Mouse (Mus musculus): Measurements from ENCODE around the gene Chil3.
"Not testable (repeated sequence)": the region's sequence is repeated elsewhere in the genome, so short reads cannot be mapped to it uniquely, and the experiment has no call there.

Chil3 gene

GRCm38 (mm10) chr3:106167464-106167863 lies at the start of gene Chil3:
Gene Chil3 (minus strand): TSS chr3:106167564.
- DNase-seq (ENCODE audit: low read depth in 1 of 2, low spot score in 2 of 2): no peak

- DNase-seq (ENCODE audit: low read depth in 1 of 2, low spot score in 2 of 2): not testable (repeated sequence)
Observed at GRCm38 (mm10) chr3:106198030-106198429, 30.7 kb upstream of the Chil3 start.

GRCm38 (mm10) chr3:106197246-106197645 lies 29.9 kb upstream of the Chil3 start:
- DNase-seq (ENCODE audit: low read depth in 1 of 2, low spot score in 2 of 2): not testable (repeated sequence)

DNA sequence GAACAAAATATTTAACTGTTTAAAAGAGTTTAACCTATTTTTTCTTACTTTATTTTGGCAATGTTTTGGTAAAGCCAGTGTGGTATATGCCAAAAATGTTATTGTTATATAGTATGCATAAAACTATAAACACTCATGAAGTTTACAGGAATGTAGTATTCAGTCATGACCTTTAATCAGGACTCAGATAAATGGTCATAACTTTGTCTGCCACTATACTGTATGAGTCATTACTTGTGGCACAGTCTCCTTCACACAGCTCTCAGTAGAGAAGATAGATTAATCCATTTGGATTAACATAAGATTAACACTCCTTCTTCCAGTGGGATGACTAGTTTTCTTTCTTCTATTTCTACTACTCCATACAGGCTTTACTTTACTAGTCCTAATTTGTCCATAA lies 28.9 kb upstream of the Chil3 start:
- no peak for DNase-seq (ENCODE audit: low read depth in 1 of 2, low spot score in 2 of 2)

DNA sequence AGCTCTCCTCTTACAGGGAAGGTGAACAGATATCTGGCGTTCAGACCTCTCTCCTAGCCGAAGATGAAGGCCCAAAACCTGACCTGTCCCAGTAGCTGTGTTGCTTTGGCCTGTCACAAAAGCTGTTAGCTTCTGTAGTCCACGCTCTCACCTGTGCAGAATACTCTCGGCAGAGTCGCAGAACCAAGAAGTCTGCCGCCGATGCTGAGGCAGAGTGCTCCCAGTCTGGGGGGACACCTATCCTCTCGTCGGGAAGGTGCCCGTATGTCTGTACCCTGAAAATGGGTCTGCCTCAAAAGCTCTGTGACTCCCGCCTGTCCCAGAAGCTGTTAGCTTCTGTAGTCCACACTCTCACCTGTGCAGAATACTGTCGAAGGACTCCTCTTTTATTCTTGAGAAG lies 28.1 kb upstream of the Chil3 start:
- no peak for DNase-seq (ENCODE audit: low read depth in 1 of 2, low spot score in 2 of 2)

- DNase-seq (ENCODE audit: low read depth in 1 of 2, low spot score in 2 of 2): no peak
Observed at GRCm38 (mm10) chr3:106187991-106188390, 20.6 kb upstream of the Chil3 start.

DNA sequence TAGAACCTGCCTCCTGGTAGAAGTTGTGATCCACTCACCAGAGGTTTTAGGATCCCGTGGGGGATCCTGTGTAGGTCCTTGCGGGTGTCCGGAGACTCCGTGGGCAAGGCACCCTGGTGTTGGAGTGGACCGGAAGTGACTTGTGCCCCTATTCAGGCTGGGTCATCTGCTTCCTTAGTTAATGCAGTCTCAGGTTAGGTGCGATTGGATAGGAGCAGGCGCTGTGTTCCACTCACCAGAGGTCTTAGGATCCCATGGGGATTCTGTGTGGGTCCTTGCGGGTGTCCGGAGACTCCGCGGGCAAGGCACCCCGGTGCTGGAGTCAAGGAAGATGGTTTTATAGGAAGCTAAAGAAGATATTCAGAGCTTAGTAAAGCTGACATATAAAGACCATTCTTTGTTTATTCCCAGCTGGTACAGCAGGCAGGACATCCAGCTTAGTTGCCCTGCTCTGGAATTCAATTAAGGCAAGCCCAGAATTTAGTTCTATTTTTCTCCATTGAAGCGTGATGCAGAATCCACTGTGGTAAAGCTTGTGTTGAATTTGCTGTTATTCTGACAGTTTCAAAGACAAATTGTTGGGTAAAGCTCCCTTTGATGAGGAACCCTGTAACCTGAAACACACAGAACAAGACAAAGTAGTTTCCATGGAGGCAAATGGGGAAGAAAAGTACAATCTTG lies 10.3 kb upstream of the Chil3 start:
- no peak for DNase-seq (ENCODE audit: low read depth in 1 of 2, low spot score in 2 of 2)

GRCm38 (mm10) chr3:106174971-106175370 lies 7.6 kb upstream of the Chil3 start:
- not testable (repeated sequence) for DNase-seq (ENCODE audit: low read depth in 1 of 2, low spot score in 2 of 2)

GRCm38 (mm10) chr3:106172506-106172905 lies 5.1 kb upstream of the Chil3 start:
- DNase-seq (ENCODE audit: low read depth in 1 of 2, low spot score in 2 of 2): not testable (repeated sequence)

DNA sequence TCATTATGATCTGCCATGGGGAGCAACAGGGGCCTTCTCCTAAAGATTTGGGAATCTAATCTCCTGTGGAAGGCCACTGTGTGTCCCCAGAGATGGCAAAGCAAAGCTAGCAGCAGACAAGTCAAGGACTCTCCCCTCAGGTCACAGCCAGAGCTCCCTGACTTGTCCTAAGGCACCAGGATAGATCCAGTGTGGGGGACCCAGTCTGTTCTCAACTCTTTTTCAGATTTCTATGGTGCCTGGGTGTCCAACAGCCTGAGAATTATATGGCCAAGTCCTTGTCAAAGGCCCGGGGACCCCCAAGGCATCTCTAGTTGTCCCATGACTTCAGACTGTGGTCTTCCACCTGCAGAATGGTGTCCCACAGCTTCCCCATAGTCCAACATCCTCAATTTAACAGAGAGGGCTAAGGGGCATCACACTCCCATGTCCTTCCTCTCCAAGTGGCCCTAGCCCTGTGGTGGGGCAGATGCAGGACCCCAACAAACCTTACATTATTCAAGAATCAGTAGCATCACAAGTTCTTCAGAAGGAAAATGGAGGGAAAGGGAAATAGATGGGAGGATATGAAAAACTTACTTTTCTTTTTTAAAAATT lies 3.9 kb upstream of the Chil3 start:
- no peak for DNase-seq (ENCODE audit: low read depth in 1 of 2, low spot score in 2 of 2)

- DNase-seq (ENCODE audit: low read depth in 1 of 2, low spot score in 2 of 2): no peak
Observed at GRCm38 (mm10) chr3:106170522-106171053, 3.2 kb upstream of the Chil3 start.

DNA sequence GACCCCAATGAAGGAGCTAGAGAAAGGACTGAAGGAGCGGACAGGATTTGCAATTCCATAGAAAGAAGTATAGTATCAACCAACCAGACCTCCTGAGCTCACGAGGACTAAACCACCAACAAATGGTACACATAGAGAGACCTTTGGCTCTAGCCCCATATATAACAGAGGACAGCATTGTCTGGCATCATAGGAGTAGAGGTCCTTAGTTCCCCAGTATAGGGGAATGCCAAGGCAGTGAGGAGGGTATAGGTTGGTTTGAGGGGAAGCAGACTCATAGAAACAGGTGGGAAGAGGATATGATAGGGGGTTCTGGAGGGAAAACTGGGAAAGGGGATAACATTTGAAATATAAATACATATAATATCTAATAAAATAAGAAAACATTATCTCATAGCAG lies 13.0 kb downstream of the Chil3 start:
- no peak for DNase-seq (ENCODE audit: low read depth in 1 of 2, low spot score in 2 of 2)

- DNase-seq (ENCODE audit: low read depth in 1 of 2, low spot score in 2 of 2): no peak
Observed at GRCm38 (mm10) chr3:106144081-106144480, 23.3 kb downstream of the Chil3 start.

- no peak for DNase-seq (ENCODE audit: low read depth in 1 of 2, low spot score in 2 of 2)
Observed at GRCm38 (mm10) chr3:106131690-106132089, 35.7 kb downstream of the Chil3 start.

DNA sequence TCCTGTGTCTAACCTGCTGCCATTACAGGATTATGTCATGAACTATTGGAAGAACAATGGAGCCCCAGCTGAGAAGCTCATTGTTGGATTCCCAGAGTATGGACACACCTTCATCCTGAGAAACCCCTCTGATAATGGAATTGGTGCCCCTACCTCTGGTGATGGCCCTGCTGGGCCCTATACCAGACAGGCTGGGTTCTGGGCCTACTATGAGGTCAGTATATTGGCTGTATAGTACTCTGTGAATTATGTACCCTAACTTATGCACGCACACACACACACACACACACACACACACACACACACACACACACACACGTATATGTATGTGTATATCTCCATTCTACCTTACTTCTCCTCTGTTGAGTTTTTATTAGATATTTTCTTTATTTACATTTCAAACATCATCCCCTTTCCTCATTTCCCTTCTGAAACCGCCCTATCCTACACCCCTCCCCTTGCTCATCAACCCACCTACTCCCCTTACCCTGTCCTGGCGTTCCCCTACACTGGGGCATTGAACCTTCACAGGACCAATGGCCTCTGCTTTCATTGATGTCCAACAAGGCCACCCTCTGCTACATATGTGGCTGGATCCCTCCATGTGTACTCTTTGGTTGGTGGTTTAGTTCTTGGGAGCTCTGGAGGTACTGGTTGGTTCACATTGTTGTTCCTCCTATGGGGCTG lies 38.4 kb downstream of the Chil3 start:
- DNase-seq (ENCODE audit: low read depth in 1 of 2, low spot score in 2 of 2): no peak

GRCm38 (mm10) chr3:106126999-106127398 lies 40.4 kb downstream of the Chil3 start:
- no peak for DNase-seq (ENCODE audit: low read depth in 1 of 2, low spot score in 2 of 2)

DNA sequence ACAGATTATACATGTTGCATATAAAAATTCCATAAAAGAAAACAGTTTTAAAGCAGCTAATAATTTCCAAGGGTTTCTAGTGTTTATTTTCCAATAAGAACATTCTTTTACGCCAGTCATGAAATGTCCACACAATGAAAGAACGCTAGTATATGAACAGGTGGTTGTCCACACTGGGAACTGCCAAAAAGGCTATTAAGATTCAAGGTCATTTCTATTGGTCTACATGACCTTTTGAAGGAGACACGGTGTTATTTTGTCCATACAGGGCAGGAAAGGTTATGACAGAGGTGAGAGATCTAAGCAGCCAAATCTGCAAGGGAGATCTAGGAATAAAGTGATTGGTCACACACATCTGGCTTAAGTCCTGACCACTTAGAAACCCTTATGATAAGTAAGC lies 54.4 kb downstream of the Chil3 start, which contains the start of gene Chia1:
TSS of gene Chia1 (plus strand) at position 301 of the 400 bp plus-strand sequence.
- DNase-seq (ENCODE audit: low read depth in 1 of 2, low spot score in 2 of 2): no peak
